Mouse (Mus musculus) liver, embryonic 11.5 days (tissue): ENCODE results near the gene Per1. TPM values are rescaled to one million over a fixed set of nuclear protein-coding genes. Genes with fewer than 3 reads are reported as not detected.

ENCODE experiments used
- ATAC-seq: fragments of 200-750 bp; cut with Nextera tagmentation; replicated peaks from 2 replicates; pipeline ENCODE4 v1.8.0; 2017; ENCODE audit warnings: moderate number of reproducible peaks, mild to moderate bottlenecking, moderate TSS enrichment, moderate library complexity; ENCODE audit not compliant: low FRiP score
- DNase-seq: peaks from one replicate; pipeline ENCODE4 v3.0.0-alpha.2; 2017; ENCODE audit warnings: low spot score
- H3K27ac ChIP-seq: fragments of 300-500 bp; sonication (generic); 2 replicates; pipeline ENCODE4 v1.5.1; 2014; ENCODE audit warnings: mild to moderate bottlenecking, low read depth, low read length, control low read depth
- H3K27me3 ChIP-seq: fragments of 300-500 bp; sonication (generic); replicated peaks from 2 replicates; pipeline ENCODE4 v1.6.1; 2014; ENCODE audit warnings: low read length, mixed read lengths; ENCODE audit not compliant: control insufficient read depth, insufficient read depth
- H3K36me3 ChIP-seq: fragments of 300-500 bp; sonication (generic); 2 replicates; pipeline ENCODE4 v1.6.1; 2014; ENCODE audit warnings: mild to moderate bottlenecking, low read length, moderate library complexity, mixed read lengths; ENCODE audit not compliant: control insufficient read depth, insufficient read depth
- H3K4me1 ChIP-seq: fragments of 300-500 bp; sonication (generic); replicated peaks from 2 replicates; pipeline ENCODE4 v1.6.1; 2014; ENCODE audit warnings: low read length, mixed read lengths; ENCODE audit not compliant: control insufficient read depth, insufficient read depth
- H3K4me2 ChIP-seq: fragments of 300-500 bp; sonication (generic); 2 replicates; pipeline ENCODE4 v1.6.1; 2014; ENCODE audit warnings: mild to moderate bottlenecking, control low read depth, moderate library complexity
- H3K4me3 ChIP-seq: fragments of 300-500 bp; sonication (generic); 2 replicates; pipeline ENCODE4 v1.5.1; 2014; ENCODE audit warnings: low read depth, low read length, control low read depth
- H3K9ac ChIP-seq: fragments of 300-500 bp; sonication (generic); 2 replicates; pipeline ENCODE4 v1.6.1; 2014; ENCODE audit warnings: low read depth, low read length, control low read depth
- H3K9me3 ChIP-seq: fragments of 300-500 bp; sonication (generic); 2 replicates; pipeline ENCODE4 v1.6.1; 2016; ENCODE audit warnings: low read length, inconsistent platforms, mixed read lengths; ENCODE audit not compliant: control insufficient read depth
- whole genome bisulfite sequencing: fragments of 180-500 bp; shearing (Covaris S2); extraction: QIAGEN DNeasy Blood & Tissue Kit; methylation state at CpG from one replicate; pipeline ENCODE4 v1.1.7; 2014; 5-methylcytosine and 5-hydroxymethylcytosine counted together
- polyA plus RNA-seq: library from polyadenylated mRNA; unstranded; fragments of >200 nt; fragmentation: Nextera tagmentation; extraction: Ambion mirVana; gene quantifications from 2 replicates; pipeline ENCODE4 v1.2.1, GENCODE M21; 2014

Per1 gene
- polyA plus RNA-seq, 1 experiment from 2014 or later, result 6.6 TPM

- Histone ChIP-seq H3K4me3 (peak overlapping the region; percentile 61), H3K9ac (peak overlapping the region; percentile 62), H3K27me3 (no peaks in the 10 kb centered on the region), H3K36me3 (peaks cover 16% of the 10 kb centered on the region), H3K27ac (no peak overlapping the region), H3K4me1 (peaks cover 14% of the 10 kb centered on the region), H3K4me2 (peak overlapping the region; percentile 82), H3K9me3 (no peaks in the 10 kb centered on the region)
- 7% methylated on average over 21 of the region's 21 CpGs for WGBS
- DNase-seq (no peak), ATAC-seq (no peak; the same call in 1 of the 2 replicates)
Observed at GRCm38 (mm10) chr11:69111051-69111810, 16.2 kb downstream of the Per1 start.

- H3K27ac ChIP-seq, result no peak overlapping the region
- H3K4me1 ChIP-seq, result peaks cover 14% of the 10 kb centered on the region
- H3K9me3 ChIP-seq, result no peaks in the 10 kb centered on the region
- no peak for DNase-seq
- 61% methylated on average over 4 of the region's 4 CpGs for WGBS
- H3K27me3 ChIP-seq, result no peaks in the 10 kb centered on the region
- ATAC-seq, result no peak
- H3K9ac ChIP-seq, result peak overlapping the region; percentile 62; the same call in 1 of the 2 replicates
- H3K36me3 ChIP-seq, result peaks cover 14% of the 10 kb centered on the region
- peak overlapping the region; percentile 82 for H3K4me2 ChIP-seq
- peak overlapping the region; percentile 61 for H3K4me3 ChIP-seq
Observed at GRCm38 (mm10) chr11:69111865-69112264, 16.8 kb downstream of the Per1 start.

GRCm38 (mm10) chr11:69114018-69114417 is 19.0 kb downstream of the Per1 start:
- Histone ChIP-seq H3K27me3 (no peaks in the 10 kb centered on the region), H3K4me1 (peaks cover 24% of the 10 kb centered on the region), H3K4me2 (no peak overlapping the region), H3K4me3 (no peak overlapping the region), H3K36me3 (peaks cover under 1% of the 10 kb centered on the region; the same call in 1 of the 2 replicates), H3K27ac (no peak overlapping the region), H3K9ac (no peak overlapping the region), H3K9me3 (no peaks in the 10 kb centered on the region)
- 60% methylated on average over 3 of the region's 3 CpGs for WGBS
- no peak for ATAC-seq
- DNase-seq, result no peak

- peaks cover 27% of the 10 kb centered on the region for H3K4me1 ChIP-seq
- no peak for ATAC-seq
- WGBS, result 65% methylated on average over 3 of the region's 3 CpGs
Observed at GRCm38 (mm10) chr11:69114621-69115020, 19.6 kb downstream of the Per1 start.

GRCm38 (mm10) chr11:69116843-69117242 is 21.8 kb downstream of the Per1 start:
- no peaks in the 10 kb centered on the region for H3K36me3 ChIP-seq
- peak overlapping the region; percentile 80; the same call in 1 of the 2 replicates for H3K4me3 ChIP-seq
- H3K9ac ChIP-seq, result no peak overlapping the region
- 54% methylated on average over 5 of the region's 5 CpGs for WGBS
- H3K4me1 ChIP-seq, result peaks cover 38% of the 10 kb centered on the region
- DNase-seq, result no peak
- peak overlapping the region; percentile 99 for H3K4me2 ChIP-seq
- no peaks in the 10 kb centered on the region for H3K9me3 ChIP-seq
- H3K27me3 ChIP-seq, result peaks cover 7% of the 10 kb centered on the region
- no peak for ATAC-seq
- no peak overlapping the region for H3K27ac ChIP-seq

More at GRCm38 (mm10) chr11:69114621-69115020, 19.6 kb downstream of the Per1 start:
- no peaks in the 10 kb centered on the region for H3K36me3 ChIP-seq
- no peaks in the 10 kb centered on the region for H3K9me3 ChIP-seq
- H3K9ac ChIP-seq, result no peak overlapping the region
- H3K27me3 ChIP-seq, result peaks cover under 1% of the 10 kb centered on the region; the same call in 1 of the 2 replicates
- H3K4me3 ChIP-seq, result no peak overlapping the region
- H3K27ac ChIP-seq, result no peak overlapping the region
- DNase-seq, result no peak
- no peak overlapping the region for H3K4me2 ChIP-seq

- peaks cover 37% of the 10 kb centered on the region for H3K4me1 ChIP-seq
- H3K27me3 ChIP-seq, result peaks cover 7% of the 10 kb centered on the region
- H3K4me2 ChIP-seq, result peak overlapping the region; percentile 99
- peak overlapping the region; percentile 80 for H3K4me3 ChIP-seq
- no peaks in the 10 kb centered on the region for H3K9me3 ChIP-seq
- WGBS, result under 1% methylated on average over 45 of the region's 45 CpGs
- H3K36me3 ChIP-seq, result no peaks in the 10 kb centered on the region
- ATAC-seq (peak; percentile 37), DNase-seq (peak; percentile 75)
- peak overlapping the region; percentile 60 for H3K27ac ChIP-seq
- peak overlapping the region; percentile 79 for H3K9ac ChIP-seq
Observed at GRCm38 (mm10) chr11:69117737-69118695, 23.0 kb downstream of the Per1 start.

- H3K4me3 ChIP-seq, result peak overlapping the region; percentile 80
- H3K27me3 ChIP-seq, result peaks cover 7% of the 10 kb centered on the region
- H3K27ac ChIP-seq, result no peak overlapping the region
- WGBS, result 1% methylated on average over 15 of the region's 15 CpGs
- ATAC-seq (0 out of 2 replicates have a peak, but pooled peaks have one; percentile 50), DNase-seq (peak; percentile 90)
- H3K36me3 ChIP-seq, result no peaks in the 10 kb centered on the region
- H3K4me1 ChIP-seq, result peaks cover 37% of the 10 kb centered on the region
- H3K9me3 ChIP-seq, result no peaks in the 10 kb centered on the region
- H3K4me2 ChIP-seq, result peak overlapping the region; percentile 99
- peak overlapping the region; percentile 79; the same call in 1 of the 2 replicates for H3K9ac ChIP-seq
Observed at GRCm38 (mm10) chr11:69118765-69119164, 23.7 kb downstream of the Per1 start.

- Histone ChIP-seq H3K36me3 (no peaks in the 10 kb centered on the region), H3K9me3 (no peaks in the 10 kb centered on the region), H3K4me1 (peaks cover 37% of the 10 kb centered on the region), H3K27me3 (peaks cover 7% of the 10 kb centered on the region), H3K4me3 (peak overlapping the region; percentile 80), H3K4me2 (peak overlapping the region; percentile 99), H3K27ac (no peak overlapping the region), H3K9ac (no peak overlapping the region)
- ATAC-seq (no peak), DNase-seq (no peak)
- 38% methylated on average over 14 of the region's 14 CpGs for WGBS
Observed at GRCm38 (mm10) chr11:69119446-69120155, 24.6 kb downstream of the Per1 start.
